Mouse (Mus musculus) liver, embryonic 14.5 days (tissue): ENCODE results near the gene Hspbap1.

Experiments used
- CTCF ChIP-seq: IDR thresholded peaks from 2 replicates; pipeline ENCODE4 v1.5.1; 2016; ENCODE audit warnings: antibody characterized with exemption, low read depth, control low read depth
- EP300 ChIP-seq: IDR thresholded peaks from 2 replicates; pipeline ENCODE4 v1.6.1; 2016; ENCODE audit warnings: antibody characterized with exemption, low read depth

DNA sequence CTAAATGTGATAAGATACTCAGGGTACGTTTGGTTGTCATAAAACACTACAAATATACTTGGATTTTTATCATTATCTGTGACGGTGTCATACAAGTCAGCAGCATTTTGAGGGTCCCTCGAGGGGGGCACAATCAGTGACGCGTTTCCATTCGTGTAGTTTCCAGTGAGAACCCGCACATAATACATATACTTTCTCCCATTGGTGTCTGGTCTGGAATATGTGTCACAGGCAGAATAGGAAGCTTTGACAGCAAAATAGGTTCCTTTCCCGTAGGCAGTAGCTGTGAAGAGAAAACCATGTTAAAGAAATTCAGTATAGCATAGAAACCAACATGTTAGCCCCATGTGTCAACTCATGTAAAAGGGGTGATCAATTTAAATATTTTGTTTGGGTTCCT lies 64.5 kb downstream of the Hspbap1 start:
- TF ChIP-seq EP300 (no peak), CTCF (no peak)
